Mouse (Mus musculus) intestine, embryonic 16.5 days (tissue): Measurements from ENCODE around the gene Efcab5. TPM values are rescaled to one million over a fixed set of nuclear protein-coding genes. Genes with fewer than 3 reads are reported as not detected.
A peak's percentile ranks its signal among the peaks of the same experiment; 100 is the strongest.
"Not testable (repeated sequence)": the region's sequence is repeated elsewhere in the genome, so short reads cannot be mapped to it uniquely, and the experiment has no call there.

Experiments used
- ATAC-seq: fragments of 200-750 bp; cut with Nextera tagmentation; 2 replicates; pipeline ENCODE4 v1.8.0; 2017; ENCODE audit warnings: moderate TSS enrichment, moderate library complexity
- H3K27ac ChIP-seq: fragments of 300-500 bp; sonication (generic); 2 replicates; pipeline ENCODE4 v1.5.1; 2014; ENCODE audit warnings: mild to moderate bottlenecking, low read length
- H3K27me3 ChIP-seq: fragments of 300-500 bp; sonication (generic); replicated peaks from 2 replicates; pipeline ENCODE4 v1.6.1; 2014; ENCODE audit warnings: low read length, control low read depth, mixed read lengths; ENCODE audit not compliant: control insufficient read depth, insufficient read depth
- H3K36me3 ChIP-seq: fragments of 300-500 bp; sonication (generic); 2 replicates; pipeline ENCODE4 v1.6.1; 2014; ENCODE audit warnings: low read length, control low read depth; ENCODE audit not compliant: control insufficient read depth, insufficient read depth
- H3K4me1 ChIP-seq: fragments of 300-500 bp; sonication (generic); 2 replicates; pipeline ENCODE4 v1.6.1; 2014; ENCODE audit warnings: low read length, control low read depth, mixed read lengths; ENCODE audit not compliant: control insufficient read depth, insufficient read depth
- H3K4me2 ChIP-seq: fragments of 300-500 bp; sonication (generic); 2 replicates; pipeline ENCODE4 v1.6.1; 2014; ENCODE audit warnings: low read depth, low read length, control low read depth
- H3K4me3 ChIP-seq: fragments of 300-500 bp; sonication (generic); 2 replicates; pipeline ENCODE4 v1.5.1; 2014; ENCODE audit warnings: mild to moderate bottlenecking, low read length
- H3K9ac ChIP-seq: fragments of 300-500 bp; sonication (generic); 2 replicates; pipeline ENCODE4 v1.6.1; 2014; ENCODE audit warnings: low read depth, low read length
- H3K9me3 ChIP-seq: fragments of 300-500 bp; sonication (generic); 2 replicates; pipeline ENCODE4 v1.6.1; 2016; ENCODE audit warnings: low read length, control low read depth; ENCODE audit not compliant: control insufficient read depth
- WGBS: fragments of 180-500 bp; shearing (Covaris S2); extraction: QIAGEN DNeasy Blood & Tissue Kit; methylation state at CpG from one replicate; pipeline ENCODE4 v1.1.7; 2014; 5-methylcytosine and 5-hydroxymethylcytosine counted together
- polyA plus RNA-seq: library from polyadenylated mRNA; unstranded; fragments of >200 nt; fragmentation: Nextera tagmentation; extraction: Ambion mirVana; gene quantifications from 2 replicates; pipeline ENCODE4 v1.2.1, GENCODE M21; 2015

The Efcab5 gene
- polyA plus RNA-seq, 1 experiment from 2014 or later: 0.37 TPM

DNA sequence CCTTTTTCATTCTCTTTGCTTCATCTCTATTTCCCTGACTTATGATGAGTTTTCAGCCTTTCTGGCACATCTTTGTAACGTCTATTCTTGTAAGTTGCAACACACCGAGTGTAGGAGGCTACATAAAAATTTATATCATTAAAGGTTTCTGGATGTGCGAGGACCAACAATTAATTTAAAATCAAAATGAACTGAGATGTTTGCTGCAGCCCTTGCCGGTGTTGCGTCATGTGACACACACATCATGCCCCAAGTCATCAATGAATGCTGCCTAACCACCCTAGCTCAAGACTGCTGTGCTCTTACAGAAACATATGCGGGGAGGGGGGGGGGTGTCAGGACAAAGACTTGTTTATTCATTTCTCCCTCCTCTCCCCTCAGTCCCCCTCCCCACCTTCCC lies 80.3 kb downstream of the Efcab5 start:
- H3K27me3 ChIP-seq: no peaks in the 10 kb centered on the region
- 92% methylated on average over 6 of the region's 6 CpGs for WGBS
- no peak overlapping the region for H3K4me2 ChIP-seq
- no peak overlapping the region for H3K4me3 ChIP-seq
- ATAC-seq: no peak
- no peak overlapping the region for H3K27ac ChIP-seq
- no peak overlapping the region for H3K9ac ChIP-seq
- no peaks in the 10 kb centered on the region for H3K4me1 ChIP-seq
- H3K9me3 ChIP-seq: no peaks in the 10 kb centered on the region
- no peaks in the 10 kb centered on the region for H3K36me3 ChIP-seq

- not testable (repeated sequence) for H3K9me3 ChIP-seq, H3K27ac ChIP-seq, H3K4me3 ChIP-seq, H3K4me1 ChIP-seq, ATAC-seq, H3K9ac ChIP-seq, H3K36me3 ChIP-seq, H3K4me2 ChIP-seq, H3K27me3 ChIP-seq
- WGBS: 85% methylated on average over 12 of the region's 12 CpGs
Observed at GRCm38 (mm10) chr11:77107872-77108271, 80.9 kb downstream of the Efcab5 start.

GRCm38 (mm10) chr11:77106961-77107360 lies 81.8 kb downstream of the Efcab5 start:
- H3K4me2 ChIP-seq: no peak overlapping the region
- H3K4me3 ChIP-seq: no peak overlapping the region
- H3K27me3 ChIP-seq: no peaks in the 10 kb centered on the region
- H3K27ac ChIP-seq: no peak overlapping the region
- H3K9me3 ChIP-seq: no peaks in the 10 kb centered on the region
- H3K36me3 ChIP-seq: no peaks in the 10 kb centered on the region
- no peaks in the 10 kb centered on the region for H3K4me1 ChIP-seq
- no peak for ATAC-seq
- 93% methylated on average over 6 of the region's 6 CpGs for WGBS
- no peak overlapping the region for H3K9ac ChIP-seq

- ATAC-seq: peak; percentile 23; the same call in 1 of the 2 replicates
- no peaks in the 10 kb centered on the region for H3K36me3 ChIP-seq
- no peaks in the 10 kb centered on the region for H3K9me3 ChIP-seq
- WGBS: 13% methylated on average over 10 of the region's 10 CpGs
- no peak overlapping the region for H3K9ac ChIP-seq
- no peak overlapping the region for H3K27ac ChIP-seq
- H3K4me1 ChIP-seq: peaks cover 4% of the 10 kb centered on the region; the same call in 1 of the 2 replicates
- no peaks in the 10 kb centered on the region for H3K27me3 ChIP-seq
- H3K4me3 ChIP-seq: no peak overlapping the region
- no peak overlapping the region for H3K4me2 ChIP-seq
Observed at GRCm38 (mm10) chr11:77100137-77100937, 88.4 kb downstream of the Efcab5 start.

DNA sequence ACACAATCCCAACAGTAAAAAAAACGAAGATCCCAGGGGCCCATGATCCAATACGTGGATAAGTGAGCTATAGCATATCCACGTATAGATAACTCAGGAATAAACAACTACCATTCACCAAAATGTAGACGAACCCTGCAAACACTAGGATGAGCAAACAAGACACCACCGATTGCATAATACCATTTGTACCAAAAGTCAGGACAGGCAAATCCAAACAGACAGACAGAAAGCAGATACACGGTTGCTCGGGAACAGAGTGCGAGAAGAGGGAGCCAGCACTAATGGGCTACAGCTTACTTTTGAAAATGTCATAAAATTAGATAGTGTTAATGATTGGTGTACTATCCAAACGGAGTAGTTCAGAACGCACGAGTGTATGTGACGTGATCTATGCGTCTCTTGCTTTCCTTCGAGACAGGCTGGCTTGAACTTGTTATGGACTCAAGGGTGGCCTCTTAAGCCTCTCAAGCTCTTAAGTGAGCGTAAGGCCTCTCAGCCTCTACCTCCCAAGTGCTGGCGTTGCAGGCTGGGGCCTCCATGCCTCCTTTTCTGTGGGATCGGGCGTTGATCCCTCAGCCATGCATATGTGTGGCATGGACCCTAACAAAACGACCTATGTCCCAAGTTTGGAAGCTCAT lies 90.3 kb downstream of the Efcab5 start:
- no peak for ATAC-seq
- 52% methylated on average over 19 of the region's 19 CpGs for WGBS
- Histone ChIP-seq H3K4me3 (no peak overlapping the region), H3K4me1 (peaks cover 7% of the 10 kb centered on the region; the same call in 1 of the 2 replicates), H3K4me2 (no peak overlapping the region), H3K27ac (no peak overlapping the region), H3K9me3 (no peaks in the 10 kb centered on the region), H3K27me3 (no peaks in the 10 kb centered on the region), H3K9ac (no peak overlapping the region), H3K36me3 (no peaks in the 10 kb centered on the region)

DNA sequence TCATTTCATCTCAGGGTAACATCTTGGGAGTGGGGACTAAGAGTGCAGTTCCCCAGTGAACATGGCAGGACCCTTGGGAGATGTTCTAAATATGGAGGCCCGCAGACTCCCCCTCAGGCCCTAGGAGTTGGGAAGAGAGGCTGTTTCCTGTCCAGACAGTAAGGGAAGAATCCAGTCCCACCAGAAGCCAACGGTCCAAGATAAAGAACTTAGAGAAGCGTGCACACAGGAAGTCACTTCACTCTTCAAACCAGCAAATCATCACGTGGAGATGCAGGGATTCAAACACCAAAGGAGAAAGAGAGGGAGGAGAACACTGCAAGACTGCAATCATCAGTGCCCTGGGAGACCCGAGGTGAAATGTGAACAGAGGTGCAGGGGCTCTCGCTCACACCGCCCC lies 91.8 kb downstream of the Efcab5 start:
- Histone ChIP-seq H3K27ac (no peak overlapping the region), H3K36me3 (no peaks in the 10 kb centered on the region), H3K4me3 (no peak overlapping the region), H3K9ac (no peak overlapping the region), H3K27me3 (no peaks in the 10 kb centered on the region), H3K9me3 (no peaks in the 10 kb centered on the region), H3K4me2 (no peak overlapping the region), H3K4me1 (peaks cover 9% of the 10 kb centered on the region; the same call in 1 of the 2 replicates)
- 65% methylated on average over 7 of the region's 7 CpGs for WGBS
- no peak for ATAC-seq

GRCm38 (mm10) chr11:77096581-77096980 lies 92.2 kb downstream of the Efcab5 start:
- H3K4me2 ChIP-seq: no peak overlapping the region
- H3K36me3 ChIP-seq: no peaks in the 10 kb centered on the region
- peaks cover 9% of the 10 kb centered on the region; the same call in 1 of the 2 replicates for H3K4me1 ChIP-seq
- H3K27me3 ChIP-seq: no peaks in the 10 kb centered on the region
- no peak for ATAC-seq
- no peak overlapping the region for H3K9ac ChIP-seq
- no peak overlapping the region for H3K27ac ChIP-seq
- H3K9me3 ChIP-seq: no peaks in the 10 kb centered on the region
- 62% methylated on average over 3 of the region's 3 CpGs for WGBS
- no peak overlapping the region for H3K4me3 ChIP-seq

DNA sequence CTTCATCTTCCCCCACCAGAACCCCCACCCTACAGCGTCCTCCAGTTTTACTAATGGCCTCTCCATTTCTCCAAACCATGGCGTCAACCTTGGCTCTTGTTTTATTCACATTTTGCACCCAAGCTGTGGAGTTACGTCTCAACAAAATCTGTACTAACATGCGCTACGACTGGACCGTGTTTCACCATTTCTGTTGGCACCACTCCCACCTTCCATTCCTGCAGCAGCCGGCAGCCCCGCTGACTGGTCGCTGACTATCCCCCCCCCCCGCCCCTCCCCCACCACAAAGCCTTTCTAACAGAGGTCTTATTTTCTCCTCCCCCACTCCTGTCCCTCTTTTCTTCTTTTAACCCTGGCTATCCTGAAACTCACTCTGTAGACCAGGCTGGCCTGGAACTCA lies 93.6 kb downstream of the Efcab5 start:
- Histone ChIP-seq H3K27me3 (no peaks in the 10 kb centered on the region), H3K9ac (no peak overlapping the region), H3K4me3 (no peak overlapping the region), H3K4me2 (no peak overlapping the region), H3K36me3 (no peaks in the 10 kb centered on the region), H3K27ac (no peak overlapping the region), H3K4me1 (peaks cover 9% of the 10 kb centered on the region; the same call in 1 of the 2 replicates), H3K9me3 (no peaks in the 10 kb centered on the region)
- no peak for ATAC-seq
- 52% methylated on average over 10 of the region's 10 CpGs for WGBS

GRCm38 (mm10) chr11:77094136-77094535 lies 94.6 kb downstream of the Efcab5 start:
- Histone ChIP-seq H3K9ac (no peak overlapping the region), H3K4me2 (no peak overlapping the region), H3K36me3 (no peaks in the 10 kb centered on the region), H3K4me3 (no peak overlapping the region), H3K4me1 (peaks cover 9% of the 10 kb centered on the region; the same call in 1 of the 2 replicates), H3K27ac (no peak overlapping the region), H3K27me3 (no peaks in the 10 kb centered on the region), H3K9me3 (no peaks in the 10 kb centered on the region)
- WGBS: 40% methylated on average over 8 of the region's 8 CpGs
- no peak for ATAC-seq
